Mouse (Mus musculus): ENCODE measurements around the gene Trp53i13.

DNA sequence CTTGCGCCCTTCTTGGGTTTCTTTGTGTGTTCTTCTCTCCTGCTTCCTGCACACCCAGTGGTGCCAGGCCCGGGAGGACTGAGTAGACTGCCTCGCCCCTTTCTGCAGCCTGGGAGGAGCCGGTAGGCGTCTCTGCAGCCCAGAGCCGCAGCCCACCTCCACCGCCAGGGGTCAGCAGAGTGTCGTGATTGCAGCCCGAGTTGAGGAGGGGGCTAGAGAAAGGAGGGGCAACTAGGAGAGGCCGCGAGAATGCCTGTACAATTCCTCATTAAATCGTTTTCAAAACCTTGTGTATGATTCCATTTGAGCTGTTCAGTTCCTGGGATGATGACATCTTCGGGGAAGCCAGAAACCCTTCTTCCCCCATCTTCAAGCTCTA is 24.7 kb downstream of the Trp53i13 start:
- TF ChIP-seq EP300 (optimal IDR thresholded peaks at IDR 0.05) (peak; percentile 26), CTCF (IDR thresholded peaks at IDR 0.05; ENCODE audit: low read depth) (peak; percentile 99)

Measured in stomach, postnatal 0 days (tissue).